Mouse (Mus musculus): ENCODE measurements around the gene Ildr2. TPM values are rescaled to one million over a fixed set of nuclear protein-coding genes. Genes with fewer than 3 reads are reported as not detected.

Ildr2 gene
- total RNA-seq, 2 experiments from 2014 or later = 104 to 110 TPM

Other genes starting within 250 kb of the Ildr2 start
- under 1 TPM; 0.16 to 0.17 TPM for gene Dusp27, start 126.2 kb upstream of the Ildr2 start, total RNA-seq (2021)
- not detected for gene Gpa33, start 123.9 kb upstream of the Ildr2 start, total RNA-seq (2021)
- gene Mael, start 15.4 kb upstream of the Ildr2 start, total RNA-seq (2021) = under 1 TPM in 1 of 2 experiments, not detected in 1; 0.52 TPM
- 10 to 100 TPM; 30.6 to 36.6 TPM for gene Tada1, start 125.0 kb downstream of the Ildr2 start, total RNA-seq (2021)
- gene Pogk, start 155.7 kb downstream of the Ildr2 start, total RNA-seq (2021) = 10 to 100 TPM; 33.9 to 36.7 TPM
- not detected for gene Gm4846, start 243.4 kb downstream of the Ildr2 start, total RNA-seq (2021)

Measured in left cerebral cortex, postnatal 36 days (tissue).